Mouse (Mus musculus) heart, adult 18-20 months (tissue): ENCODE results near the gene Tlr5. TPM values are rescaled to one million over a fixed set of nuclear protein-coding genes. Genes with fewer than 3 reads are reported as not detected.

ENCODE experiments used
- DNase-seq, 2 experiments: peaks; one replicate each; pipeline ENCODE4 v3.0.0; 2021 to 2022; ENCODE audit warnings: mixed read lengths in 1 of 2
- long read RNA-seq, 2 experiments: library from polyadenylated mRNA; stranded (forward); transcript quantifications; one replicate each; pipeline ENCODE4 v2.0.0; 2021
- total RNA-seq, 2 experiments: library from RNA; stranded (reverse); gene quantifications; 2 replicates each; pipeline ENCODE4 v1.2.3; 2021

Gene Tlr5
- total RNA-seq: 1 to 10 TPM; 1.0 to 1.8 TPM
- long read RNA-seq, experiment 1: 0 reads
- long read RNA-seq, experiment 2: 0 reads

DNA sequence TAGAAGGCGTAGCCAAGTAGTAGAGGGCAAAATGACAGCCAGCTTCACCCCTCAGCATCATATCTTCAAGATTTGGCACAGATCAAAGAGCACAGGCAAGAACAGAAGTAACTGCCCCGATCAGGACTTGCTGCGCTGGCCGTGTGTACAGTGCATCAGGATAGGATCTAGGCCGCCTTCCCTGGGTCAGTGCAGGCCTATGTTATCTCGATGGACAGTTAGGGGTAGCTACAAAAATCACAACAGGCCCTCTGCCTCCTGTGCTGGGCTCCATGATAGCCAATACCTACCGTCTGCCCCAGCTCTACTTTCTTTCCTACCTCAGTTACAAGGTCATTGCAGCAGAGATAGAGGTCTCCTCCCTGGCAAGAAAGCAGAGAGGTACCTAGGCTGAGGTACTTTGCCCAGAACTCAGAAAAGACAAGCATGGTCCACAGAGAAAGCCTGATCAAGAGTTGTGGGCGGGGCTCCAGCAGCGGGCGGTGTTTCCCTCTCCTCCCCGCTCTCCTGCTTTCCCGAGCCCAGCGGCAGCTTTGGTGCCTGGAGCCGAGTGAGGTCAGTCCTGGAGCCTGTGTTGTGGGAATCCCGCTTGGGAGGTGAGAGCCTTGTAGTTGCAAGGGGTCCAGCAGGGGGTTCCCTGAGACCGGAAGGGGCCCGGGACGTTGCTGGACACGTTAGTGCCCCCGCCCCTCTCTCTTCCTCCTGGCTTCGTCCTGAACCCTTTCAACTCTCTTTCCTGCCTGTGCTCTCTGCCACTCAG lies at the start of gene Tlr5:
Gene Tlr5 (plus strand): TSS at position 502 of the 760 bp plus-strand sequence.
- peak; percentile 71 to 74 for DNase-seq

DNA sequence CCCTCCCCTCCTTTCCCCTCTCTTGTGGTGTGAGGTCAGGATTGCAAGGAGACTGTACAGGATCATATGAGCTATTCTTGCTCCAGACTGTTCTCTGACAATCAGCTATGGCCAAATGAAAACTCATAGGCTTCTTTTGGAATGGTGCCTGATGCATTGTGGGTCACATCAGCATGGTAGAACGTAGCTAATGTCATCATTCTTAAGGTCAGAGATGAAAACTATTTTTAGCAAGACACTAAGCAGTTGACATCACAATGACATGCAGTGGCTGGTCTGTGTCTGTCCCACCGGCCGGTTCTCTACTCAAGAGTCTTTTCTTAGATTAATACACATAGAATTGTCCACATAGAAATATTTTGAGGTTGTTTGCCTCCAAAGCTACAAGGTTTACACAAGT lies 48.9 kb upstream of the Tlr5 start:
- no peak for DNase-seq

DNA sequence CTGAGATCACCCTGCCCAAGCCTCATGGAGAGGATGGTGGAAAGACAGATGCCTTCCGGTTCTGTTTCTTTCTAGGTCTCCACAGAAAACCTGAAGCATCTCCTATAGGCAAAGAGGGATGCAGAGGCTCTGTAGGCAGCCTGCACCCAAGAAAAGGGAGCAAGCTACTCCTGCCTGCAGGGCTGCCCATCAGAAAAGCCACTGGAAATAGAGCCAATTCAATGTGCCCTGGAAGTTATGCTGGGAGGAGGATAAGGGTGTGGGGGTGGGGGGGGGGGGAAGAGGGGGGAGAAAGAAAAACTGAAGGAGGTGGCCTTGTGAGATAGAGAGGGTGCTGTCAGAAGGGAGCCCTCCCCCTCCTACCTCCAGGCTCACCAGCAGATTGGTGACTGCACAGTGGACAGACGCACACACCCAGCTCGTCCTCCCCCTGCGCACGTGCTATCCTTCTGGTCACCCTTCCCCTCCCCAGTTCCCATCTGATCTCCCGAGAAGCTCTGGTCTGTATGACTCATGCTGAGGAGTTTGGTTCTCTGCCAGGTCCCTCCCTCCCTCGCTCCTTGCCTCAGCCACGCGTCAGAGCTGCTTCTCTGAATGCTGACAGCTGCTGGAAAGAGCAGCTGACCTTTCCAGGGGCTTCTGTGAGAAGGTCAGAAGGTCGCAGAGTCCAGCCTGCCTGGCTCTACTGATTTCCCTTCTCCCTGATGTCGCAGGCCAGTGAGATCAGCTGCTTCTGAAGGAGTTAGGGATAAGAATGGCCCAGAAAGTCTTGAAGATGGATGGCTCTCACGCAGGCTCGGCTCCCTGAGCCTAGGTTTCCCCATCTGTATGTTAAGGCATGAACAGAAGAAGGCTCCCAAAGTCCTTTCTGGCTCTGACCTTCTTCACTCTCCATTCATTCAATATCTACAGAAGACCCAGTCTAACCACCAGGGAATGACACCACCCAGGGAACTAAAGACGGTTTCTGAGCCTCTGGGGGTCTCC lies 46.2 kb upstream of the Tlr5 start:
- DNase-seq: peak; percentile 93 to 96

DNA sequence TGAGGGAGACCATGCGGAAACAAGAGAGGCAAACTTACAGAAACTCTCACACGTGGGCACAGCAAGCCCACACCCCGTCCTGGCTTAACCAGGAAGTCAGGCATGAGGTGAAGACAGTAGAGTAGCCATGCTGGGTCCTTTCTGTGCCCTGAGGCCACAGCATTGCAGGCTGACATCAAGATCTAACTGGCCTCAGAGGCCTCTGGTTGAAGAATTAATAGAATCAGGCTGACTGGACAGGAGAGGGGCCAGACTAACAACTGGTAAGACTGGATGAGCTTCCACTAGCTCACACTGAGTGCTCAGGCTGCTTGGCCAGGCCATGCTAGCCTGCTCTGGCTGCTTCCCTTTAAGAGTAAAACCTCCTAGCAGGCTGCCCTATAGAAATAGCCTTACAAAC lies 45.5 kb upstream of the Tlr5 start:
- DNase-seq: peak in 1 of 2 experiments; percentile 4

DNA sequence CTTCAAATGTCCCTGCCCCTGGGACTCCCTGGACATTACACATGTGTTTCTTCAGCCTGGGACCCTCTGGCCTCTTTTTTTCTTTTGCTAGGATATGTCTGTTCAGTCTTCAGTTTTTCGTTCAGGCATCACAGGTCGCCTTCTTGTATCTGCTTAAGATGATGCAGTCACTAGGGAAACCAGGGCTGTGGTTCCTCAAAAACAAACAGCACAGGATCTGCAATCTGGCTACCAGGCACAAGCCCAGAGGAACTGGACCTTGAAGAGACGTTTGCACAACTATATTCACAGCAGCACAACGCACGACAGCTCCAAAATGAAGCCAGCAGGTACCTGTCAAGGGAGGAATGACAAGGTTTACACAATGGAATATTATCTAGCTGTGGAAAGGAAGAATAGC lies 45.0 kb upstream of the Tlr5 start:
- peak in 1 of 2 experiments; percentile 24 for DNase-seq

DNA sequence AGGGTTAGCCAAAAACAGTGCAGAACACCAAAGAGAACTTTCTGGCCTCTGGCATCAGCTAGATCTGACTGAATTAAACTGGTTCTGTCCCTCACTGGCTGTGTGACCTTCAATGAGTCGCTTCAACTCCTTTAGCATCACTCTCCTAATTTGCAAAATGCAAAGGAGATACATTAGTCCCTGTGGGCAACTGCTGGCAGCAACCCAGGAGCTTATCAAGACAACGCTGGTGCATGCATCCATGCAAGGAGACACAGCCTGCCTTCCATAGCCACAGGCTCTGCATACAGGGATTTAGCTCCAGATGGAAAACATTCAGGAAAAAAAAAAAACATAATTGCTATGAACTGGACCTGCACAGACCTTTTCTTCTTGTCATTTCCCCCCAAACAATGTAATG lies 42.0 kb upstream of the Tlr5 start:
- no peak for DNase-seq

DNA sequence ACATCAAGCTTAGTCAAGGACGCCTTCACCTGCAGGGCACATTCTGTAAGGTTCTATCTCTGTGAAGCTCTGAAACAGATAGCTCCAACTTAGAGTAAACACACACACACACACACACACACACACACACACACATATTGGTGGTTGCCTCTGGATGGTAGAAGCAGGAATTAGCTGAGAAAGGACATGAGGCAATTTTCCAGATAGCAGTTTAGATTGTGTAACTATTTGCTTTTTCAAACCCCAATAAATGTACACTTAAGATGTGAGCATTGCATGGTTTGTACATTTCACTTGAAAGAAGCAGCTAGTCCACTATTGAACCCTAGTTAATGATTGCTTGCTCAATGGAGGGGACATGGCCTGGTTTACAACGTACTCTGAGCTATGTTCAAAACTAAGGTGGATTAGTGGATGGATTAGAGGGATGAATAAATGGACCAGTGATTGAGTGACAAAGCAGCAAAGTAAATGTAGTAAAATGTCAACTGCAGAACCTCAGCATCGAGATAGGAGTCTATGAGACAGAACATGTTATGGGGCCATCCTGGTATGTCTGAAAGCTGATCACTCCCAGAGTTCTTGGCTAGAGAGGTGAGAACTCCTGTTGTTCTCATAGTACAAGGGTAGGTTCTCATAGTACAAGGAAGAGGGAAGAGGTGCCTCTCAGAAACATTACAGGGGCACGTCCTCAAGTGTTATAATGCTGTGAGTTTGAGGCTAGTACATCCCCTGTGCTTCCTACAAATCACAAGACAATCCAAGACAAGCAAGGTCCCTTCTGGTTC lies 40.3 kb upstream of the Tlr5 start:
- DNase-seq: no peak

DNA sequence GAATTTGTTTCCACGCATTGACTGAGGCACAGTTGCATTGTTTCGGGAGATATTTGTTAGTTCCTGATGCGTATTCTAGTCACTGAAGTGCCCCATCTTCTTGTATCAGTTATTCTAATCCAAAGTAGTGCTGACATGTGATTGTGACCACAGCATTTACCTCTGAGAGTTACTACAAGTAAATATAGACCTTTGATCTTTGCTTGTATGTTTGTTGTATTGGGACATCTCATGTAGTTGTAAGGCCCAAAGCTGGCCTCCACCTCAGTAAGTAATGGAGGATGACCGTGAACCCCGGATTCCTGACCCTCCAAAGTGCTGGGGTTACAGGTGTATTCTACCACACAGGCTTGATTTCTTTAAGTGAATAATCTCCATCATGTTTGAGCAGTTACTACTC lies 38.4 kb upstream of the Tlr5 start:
- DNase-seq: no peak

DNA sequence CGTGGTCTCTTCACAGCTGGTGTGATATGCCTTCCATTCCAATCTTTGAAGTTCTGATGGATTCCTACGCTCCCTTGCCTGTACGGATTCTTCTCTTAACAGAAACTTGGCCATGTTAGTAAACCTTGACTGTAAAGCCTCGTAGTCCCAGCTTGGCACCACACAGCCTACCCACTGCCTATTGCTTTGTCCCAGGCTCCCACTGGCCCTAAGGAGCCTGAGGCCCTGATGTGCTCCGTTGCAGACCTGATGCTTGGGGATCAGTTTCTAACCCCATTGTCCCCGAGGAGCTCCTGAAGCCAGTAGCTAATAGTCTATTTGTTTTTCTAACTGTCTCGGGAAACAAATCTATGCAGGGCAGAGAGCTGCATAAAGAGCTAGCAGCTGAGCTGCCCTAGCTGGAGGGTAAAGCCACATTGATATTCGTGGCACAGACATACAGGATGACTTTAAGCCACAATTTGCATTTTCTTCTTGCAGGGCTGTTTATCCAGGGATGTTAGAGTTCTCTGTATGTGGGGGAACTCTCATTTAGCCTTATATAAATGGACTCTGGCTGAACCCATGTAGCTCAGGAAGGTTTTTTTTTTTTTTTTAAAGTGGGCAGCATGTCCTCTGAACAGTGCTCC lies 35.8 kb upstream of the Tlr5 start:
- DNase-seq: no peak

DNA sequence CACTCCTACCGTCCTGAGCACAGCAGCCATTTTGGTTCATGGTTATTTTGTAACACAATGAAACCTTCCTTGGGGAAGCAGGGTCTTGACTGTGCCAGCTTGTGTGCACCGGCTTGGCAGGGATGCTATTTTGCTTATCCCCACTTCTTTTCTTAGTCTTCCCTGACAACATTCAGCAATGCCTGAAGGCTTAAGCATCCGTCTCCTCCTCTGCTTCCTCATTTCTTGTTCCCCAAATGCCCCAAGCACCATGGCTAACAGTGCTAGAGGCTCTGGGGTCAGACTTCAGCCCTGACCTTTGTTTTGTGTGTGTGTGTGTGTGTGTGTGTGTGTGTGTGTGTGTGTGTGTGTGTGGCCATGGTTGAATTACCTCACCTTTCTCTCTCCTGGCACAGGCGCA lies 31.8 kb upstream of the Tlr5 start:
- DNase-seq: peak in 1 of 2 experiments; percentile 33

DNA sequence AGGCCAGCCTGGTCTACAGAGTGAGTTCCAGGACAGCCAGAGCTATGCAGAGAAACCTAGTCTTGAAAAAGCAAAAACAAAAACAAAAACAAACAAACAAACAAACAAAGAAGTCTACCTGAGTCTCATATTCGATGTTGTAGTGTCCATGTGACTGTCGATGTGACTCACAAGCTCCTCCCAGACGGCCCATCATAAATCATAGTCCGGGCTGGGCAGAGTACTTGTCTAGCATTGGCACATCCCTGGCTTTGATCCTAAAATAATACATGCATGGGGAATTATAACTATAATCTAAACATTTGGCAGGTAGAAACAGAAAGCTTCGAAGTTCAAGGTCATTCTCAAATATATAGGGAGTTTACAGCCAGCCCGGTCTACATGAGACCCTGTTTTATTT lies 28.1 kb upstream of the Tlr5 start:
- DNase-seq: no peak

DNA sequence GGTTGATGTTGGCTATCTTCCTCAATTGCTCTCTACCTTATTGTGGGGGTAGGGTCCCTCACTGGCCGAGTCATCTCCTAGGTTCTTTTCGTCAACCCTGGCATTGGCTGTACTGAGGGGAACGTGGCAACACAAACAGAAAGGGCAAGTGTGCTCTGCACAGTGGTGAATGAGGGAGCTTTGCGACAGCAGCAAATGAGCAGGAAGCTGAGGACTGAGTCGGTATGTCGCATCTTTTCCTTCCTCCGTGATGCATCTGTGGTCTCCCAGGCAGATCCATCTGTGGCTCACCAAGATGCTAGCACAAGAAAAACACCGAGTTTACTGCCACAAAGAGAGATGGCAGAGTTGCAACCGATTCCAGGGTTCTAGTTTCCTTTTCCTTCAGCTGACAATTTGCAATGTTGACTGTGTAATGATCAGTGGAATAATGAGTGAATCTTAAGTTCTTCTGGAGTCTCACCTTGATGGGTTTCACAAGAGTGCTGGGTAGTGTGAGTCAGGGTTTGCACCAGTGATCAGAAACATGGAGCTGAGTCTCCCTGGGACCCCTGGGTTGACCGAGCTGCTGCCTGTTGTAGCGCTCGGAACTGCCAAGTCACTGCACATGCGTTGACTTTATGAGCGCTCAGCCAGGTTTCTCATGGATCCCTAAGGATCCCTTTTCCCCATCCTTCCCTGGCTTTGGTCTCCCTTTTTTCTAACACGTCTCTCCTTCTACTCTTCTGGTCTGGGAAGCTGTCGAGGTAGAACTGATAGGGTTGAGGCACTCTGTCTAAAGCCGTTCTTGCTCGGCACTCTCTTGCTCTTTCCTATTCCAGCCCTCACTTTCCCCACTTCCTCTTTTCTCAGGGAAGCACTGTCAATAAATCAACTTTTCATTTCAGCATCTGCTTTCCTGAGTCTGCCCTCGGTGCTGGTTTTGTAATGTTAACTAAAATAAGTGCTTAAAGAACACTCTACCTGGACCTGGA lies 26.4 kb upstream of the Tlr5 start:
- peak in 1 of 2 experiments; percentile 11 for DNase-seq

DNA sequence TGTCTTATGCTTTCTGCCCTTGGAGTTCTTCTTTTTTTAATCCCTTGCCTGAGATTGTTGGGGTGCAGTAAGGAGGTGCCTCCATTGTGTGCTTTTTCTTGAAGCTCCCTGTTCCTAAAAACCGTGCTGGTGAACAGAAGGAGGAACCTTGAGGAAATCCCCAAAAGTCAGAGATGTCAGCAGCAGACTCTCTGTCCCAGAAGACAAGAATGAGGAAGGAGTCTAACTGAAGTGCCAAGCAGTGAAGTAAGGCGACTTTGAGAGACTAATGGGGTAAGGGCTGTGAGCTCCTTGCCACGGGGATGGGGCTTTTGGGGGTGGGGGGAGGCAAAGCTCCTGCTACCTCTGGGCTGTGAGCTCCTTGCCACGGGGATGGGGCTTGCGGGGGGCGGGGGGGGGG lies 19.1 kb upstream of the Tlr5 start:
- peak in 1 of 2 experiments; percentile 27 for DNase-seq

DNA sequence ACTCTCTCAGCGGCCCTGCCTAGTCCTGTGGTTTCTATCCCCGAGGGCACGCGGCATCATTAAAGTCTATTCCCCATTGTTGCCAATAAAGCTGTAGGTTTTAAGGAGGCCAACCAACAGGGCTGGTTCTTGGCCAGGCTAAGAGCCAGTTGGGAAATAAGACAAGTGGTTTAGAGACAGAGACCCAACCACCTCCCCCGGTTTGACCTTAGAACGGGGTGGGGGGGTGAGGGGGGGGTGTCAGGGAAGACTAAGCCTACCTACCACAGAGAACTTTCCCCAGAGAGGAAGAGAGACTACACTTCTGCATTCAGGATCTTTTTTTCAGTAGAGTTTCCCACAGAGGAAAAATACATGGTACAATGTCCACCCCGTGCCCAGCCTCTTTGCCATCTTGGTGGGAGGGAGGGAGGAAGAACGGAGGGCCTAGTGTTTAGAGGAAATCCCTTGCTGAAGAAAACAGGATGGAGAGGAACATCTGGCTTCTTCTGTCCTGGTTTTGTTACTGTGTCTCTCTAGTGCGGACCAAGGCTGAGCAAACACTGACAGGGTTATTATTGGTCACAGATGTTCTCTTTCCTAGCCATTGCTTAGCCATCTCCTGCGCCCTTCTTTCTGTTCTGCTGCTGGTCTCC lies 17.0 kb upstream of the Tlr5 start:
- peak in 1 of 2 experiments; percentile 47 for DNase-seq

DNA sequence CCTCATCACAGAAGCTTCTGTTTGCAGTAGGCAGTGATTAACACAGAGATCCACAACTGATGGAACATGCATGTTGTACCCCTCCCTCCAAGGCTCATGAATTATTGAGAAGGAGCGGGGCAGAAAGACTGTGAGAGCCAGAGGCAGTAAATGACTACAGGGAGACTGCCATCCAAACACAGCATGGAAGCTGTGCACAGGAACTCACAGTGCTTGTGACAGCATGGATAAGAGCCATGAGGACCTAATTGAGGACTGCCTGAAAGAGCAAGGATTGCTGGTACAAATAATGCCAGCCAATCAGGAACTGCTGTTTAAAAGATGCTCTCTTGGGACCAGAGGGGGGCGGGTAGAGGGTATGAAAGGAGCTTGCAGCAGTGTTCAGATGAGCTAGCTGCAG lies 12.7 kb upstream of the Tlr5 start:
- DNase-seq: no peak

DNA sequence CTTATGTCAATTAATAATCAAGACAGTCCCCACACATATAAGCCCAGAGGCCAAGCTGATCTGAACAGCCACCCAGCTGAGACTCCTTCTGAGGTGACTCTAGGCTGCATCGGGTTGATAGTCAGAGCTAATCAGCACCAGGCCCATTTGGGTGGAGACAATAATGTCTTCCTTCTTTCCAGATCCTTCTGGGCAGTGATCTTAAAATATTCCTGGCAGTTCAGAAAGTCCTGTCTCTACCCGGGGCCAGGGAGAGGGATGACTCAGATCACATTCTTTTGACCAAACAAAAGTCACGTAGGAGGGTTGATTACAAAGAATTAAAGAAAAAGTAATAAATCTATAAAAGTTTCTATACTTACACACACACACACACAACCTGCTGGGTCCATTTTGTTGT lies 10.7 kb upstream of the Tlr5 start:
- DNase-seq: no peak

DNA sequence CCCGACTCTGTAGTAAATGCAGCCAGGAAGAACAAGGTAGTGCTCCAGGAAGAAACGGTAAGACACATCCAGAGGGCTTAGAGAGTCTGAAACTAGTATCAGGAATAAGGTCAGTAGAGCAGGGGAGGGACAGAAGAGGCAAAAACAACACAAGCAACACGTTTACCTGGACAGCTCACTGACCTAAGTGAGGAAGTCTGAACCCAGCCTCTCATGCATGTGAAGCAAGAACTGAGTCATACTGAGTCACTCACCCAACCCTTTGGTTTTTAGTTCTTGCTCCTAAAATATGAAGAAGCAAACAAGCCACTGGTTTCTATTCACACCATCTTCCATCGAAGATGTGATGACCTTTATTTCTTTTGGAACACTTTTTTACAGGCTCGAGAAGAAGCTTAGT lies 9.9 kb upstream of the Tlr5 start:
- DNase-seq: no peak

DNA sequence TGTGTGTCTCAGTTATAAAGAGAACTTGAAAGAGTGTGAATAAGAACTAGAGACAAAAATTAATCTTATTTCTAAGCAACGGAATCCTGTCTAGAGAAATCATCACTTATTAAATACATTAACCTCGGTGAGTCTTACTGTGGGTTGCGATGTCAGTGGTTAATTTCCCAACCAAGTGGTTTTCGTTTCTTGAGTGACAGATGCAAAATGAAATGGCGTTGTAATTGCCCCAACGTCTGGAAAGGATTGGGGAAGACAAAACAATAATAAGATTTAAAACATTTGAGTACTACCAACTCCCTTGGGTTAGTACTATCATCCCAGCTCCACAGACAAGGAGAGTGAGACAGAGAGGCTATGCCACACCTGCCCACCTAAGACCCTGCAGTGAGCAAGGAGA lies 9.0 kb upstream of the Tlr5 start:
- no peak for DNase-seq

DNA sequence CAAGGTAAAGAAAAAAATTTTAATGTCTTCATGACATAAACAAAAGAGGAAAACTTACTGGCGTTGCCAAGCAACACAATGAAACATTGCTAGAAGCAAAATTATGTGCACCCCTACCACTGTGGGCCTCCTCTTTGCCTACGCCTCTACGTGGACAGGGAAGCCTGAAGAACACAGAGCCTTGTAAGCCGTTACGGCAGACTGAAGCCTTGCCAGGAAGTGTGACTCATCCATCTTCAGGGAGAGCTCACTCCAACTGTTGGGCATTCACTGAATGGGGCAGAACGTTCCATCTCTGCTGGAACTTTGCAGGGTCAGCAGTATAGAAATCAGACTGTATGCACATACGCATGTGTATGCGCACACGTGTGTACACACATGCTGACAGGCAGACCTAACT lies 3.3 kb upstream of the Tlr5 start:
- peak; percentile 68 to 79 for DNase-seq

DNA sequence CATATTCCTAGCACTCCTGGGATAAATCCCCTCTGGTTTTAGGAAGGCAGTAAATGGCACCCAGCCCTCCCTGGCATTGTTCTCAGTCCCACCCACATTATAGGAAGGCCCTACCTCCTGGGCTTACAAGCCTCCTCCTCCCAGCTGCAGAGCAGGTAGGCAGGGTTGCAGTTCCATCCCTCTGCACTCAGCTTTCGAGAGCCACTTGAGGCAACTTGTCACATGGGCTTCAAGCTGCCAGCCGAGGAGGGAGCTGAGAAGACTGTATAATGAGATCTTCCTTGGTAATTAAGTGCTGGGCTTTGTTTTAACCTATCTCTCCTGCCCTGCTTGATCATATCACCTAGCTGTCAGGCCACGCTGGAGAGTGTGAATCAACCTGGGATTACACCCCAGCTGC lies 1.4 kb upstream of the Tlr5 start:
- no peak for DNase-seq
